26 mouse cellular contexts compared by ENCODE assay signal in genomic region chr1:130826448-130826847, GRCm38 (mm10). TPM values are rescaled to one million over a fixed set of nuclear protein-coding genes. Genes with fewer than 3 reads are reported as not detected.
DNase-seq lines count a peak whose midpoint lies in the region; ATAC-seq and TF ChIP-seq lines count a peak whose summit lies in the region.
"Had no signal": no experiment of that assay in that cellular context is flagged by ENCODE, and none has a peak within 500 bp of the region (broad histone marks: within the 10 kb centered on the region; RNA-seq: fewer than 3 reads in every experiment).

TSS of gene Pigr (plus strand) at chr1:130826684.

- no peaks in the 10 kb centered on the region for H3K79me3 ChIP-seq in C2C12 (ENCODE audit: low read depth)

- H3ac ChIP-seq in C2C12 (ENCODE audit: control insufficient read depth, insufficient read length, low read depth): no peak within 1 kb of the TSS

- H3K27me3 ChIP-seq in intestine, postnatal 0 days (replicated peaks; ENCODE audit: control insufficient read depth, insufficient read depth, low read length): no peaks in the 10 kb centered on the region
- no peaks in the 10 kb centered on the region for H3K27me3 ChIP-seq in intestine, embryonic 16.5 days (replicated peaks; ENCODE audit: control insufficient read depth, insufficient read depth, low read length)
- no peaks in the 10 kb centered on the region for H3K27me3 ChIP-seq in liver, adult 2 months (ENCODE audit: control insufficient read depth, insufficient read depth, low read length)
- H3K27me3 ChIP-seq in liver, embryonic 12.5 days (replicated peaks): no peaks in the 10 kb centered on the region
- peaks cover 45% of the 10 kb centered on the region for H3K27me3 ChIP-seq in C2C12 (ENCODE audit: control insufficient read depth, insufficient read depth, insufficient read length)
- H3K27me3 ChIP-seq: embryonic facial prominence, embryonic 15.5 days had no signal

- peak within 1 kb of the TSS; percentile 40 for H3K4me2 ChIP-seq in intestine, postnatal 0 days (replicated peaks; ENCODE audit: low read depth)
- no peak within 1 kb of the TSS for H3K4me2 ChIP-seq in intestine, embryonic 16.5 days (ENCODE audit: low read depth, low read length)
- no peak within 1 kb of the TSS for H3K4me2 ChIP-seq in liver, embryonic 12.5 days
- H3K4me2 ChIP-seq: embryonic facial prominence, embryonic 15.5 days; heart, embryonic 13.5 days had no signal

- TF ChIP-seq CTCF in intestine, postnatal 0 days (IDR thresholded peaks at IDR 0.05; ENCODE audit: low read depth): no peak
- no peak for TF ChIP-seq CTCF in liver, adult 2 months (IDR thresholded peaks at IDR 0.05; ENCODE audit: low read depth, low read length)
- TF ChIP-seq CTCF in C2C12 (IDR thresholded peaks at IDR 0.05; ENCODE audit: control insufficient read depth, insufficient read depth, insufficient read length): no peak

- 0 out of 2 replicates have a peak, but pooled peaks cover 10% of the 10 kb centered on the region for H3K4me1 ChIP-seq in intestine, postnatal 0 days (replicated peaks; ENCODE audit: control insufficient read depth, insufficient read depth, low read length)
- peaks cover 9% of the 10 kb centered on the region; the same call in 1 of the 2 replicates for H3K4me1 ChIP-seq in intestine, embryonic 16.5 days (ENCODE audit: control insufficient read depth, insufficient read depth, low read length)
- H3K4me1 ChIP-seq in liver, adult 2 months (ENCODE audit: control insufficient read depth, insufficient read depth, low read length): peaks cover 36% of the 10 kb centered on the region
- peaks cover 8% of the 10 kb centered on the region for H3K4me1 ChIP-seq in liver, embryonic 12.5 days
- H3K4me1 ChIP-seq: embryonic facial prominence, embryonic 15.5 days; forebrain, embryonic 10.5 days had no signal

- no peaks in the 10 kb centered on the region for H3K9me3 ChIP-seq in intestine, postnatal 0 days (ENCODE audit: control insufficient read depth)
- H3K9me3 ChIP-seq in intestine, embryonic 16.5 days (ENCODE audit: control insufficient read depth, low read length): no peaks in the 10 kb centered on the region
- no peaks in the 10 kb centered on the region for H3K9me3 ChIP-seq in liver, embryonic 12.5 days (replicated peaks)
- H3K9me3 ChIP-seq: embryonic facial prominence, embryonic 15.5 days; forebrain, embryonic 10.5 days; heart, embryonic 13.5 days had no signal

- no peak for TF ChIP-seq POLR2A in liver, adult 2 months (IDR thresholded peaks at IDR 0.05; ENCODE audit: extremely low read depth, insufficient read depth, low read length)

- peaks cover 17% of the 10 kb centered on the region for H3K79me2 ChIP-seq in liver, adult 2 months (ENCODE audit: control insufficient read depth, insufficient read depth, low read length)
- H3K79me2 ChIP-seq in C2C12 (ENCODE audit: control insufficient read depth, insufficient read depth): no peaks in the 10 kb centered on the region

- H3K27ac ChIP-seq in intestine, postnatal 0 days (ENCODE audit: low read depth, low read length): no peak within 1 kb of the TSS
- no peak within 1 kb of the TSS for H3K27ac ChIP-seq in intestine, embryonic 16.5 days (ENCODE audit: low read length)
- H3K27ac ChIP-seq in liver, adult 2 months (replicated peaks; ENCODE audit: insufficient read depth, low read depth, low read length): peak within 1 kb of the TSS; percentile 96
- no peak within 1 kb of the TSS for H3K27ac ChIP-seq in liver, embryonic 12.5 days
- H3K27ac ChIP-seq: embryonic facial prominence, embryonic 15.5 days; forebrain, embryonic 10.5 days; gastrocnemius, adult 2 months; heart, embryonic 13.5 days had no signal

- no peak within 1 kb of the TSS for H3K9ac ChIP-seq in intestine, postnatal 0 days (ENCODE audit: low read depth, low read length)
- H3K9ac ChIP-seq in intestine, embryonic 16.5 days (ENCODE audit: low read depth, low read length): no peak within 1 kb of the TSS
- peak within 1 kb of the TSS; percentile 83 for H3K9ac ChIP-seq in liver, adult 2 months (ENCODE audit: low read depth, low read length)
- no peak within 1 kb of the TSS for H3K9ac ChIP-seq in liver, embryonic 12.5 days
- H3K9ac ChIP-seq: embryonic facial prominence, embryonic 15.5 days; heart, embryonic 13.5 days had no signal

- DNase-seq in liver, adult 2 months (ENCODE audit: extremely low read depth, low read depth, low spot score): peak; percentile 89
- DNase-seq in ZHBTc4 (ENCODE audit: low read depth, low spot score): peak; percentile 28
- DNase-seq in thymus, postnatal 25 days: no peak
- no peak for DNase-seq in thymus, postnatal 0 days (ENCODE audit: low spot score)
- DNase-seq: adrenal gland, postnatal 10 days; B cell, adult 2 months; cerebellum, adult 11 months; cerebellum, adult 8-10 months; cerebellum, postnatal 14 days; embryo, embryonic 11 days; gastrocnemius, adult 2 months; gastrocnemius, postnatal 25 days; heart, adult 11 months; heart, postnatal 36 days had no signal

- peak within 1 kb of the TSS; percentile 11; the same call in 1 of the 2 replicates for H3K4me3 ChIP-seq in intestine, postnatal 0 days (ENCODE audit: low read depth, low read length)
- H3K4me3 ChIP-seq in intestine, embryonic 16.5 days (ENCODE audit: low read length): no peak within 1 kb of the TSS
- H3K4me3 ChIP-seq in liver, adult 2 months (ENCODE audit: insufficient read depth, low read depth, low read length): peak within 1 kb of the TSS; percentile 72
- no peak within 1 kb of the TSS for H3K4me3 ChIP-seq in liver, embryonic 12.5 days
- no peak within 1 kb of the TSS for H3K4me3 ChIP-seq in C2C12 (ENCODE audit: insufficient read depth, poor library complexity, severe bottlenecking)
- H3K4me3 ChIP-seq: embryonic facial prominence, embryonic 15.5 days; erythroblast, embryonic 14.5 days; forebrain, embryonic 10.5 days; gastrocnemius, adult 2 months; heart, embryonic 13.5 days had no signal

- 66% methylated on average over 5 of the region's 5 CpGs for WGBS in intestine, postnatal 0 days
- WGBS in intestine, embryonic 16.5 days: 81% methylated on average over 5 of the region's 5 CpGs
- 57% methylated on average over 5 of the region's 5 CpGs for WGBS in liver, adult 2 months
- 70% methylated on average over 5 of the region's 5 CpGs for WGBS in liver, embryonic 12.5 days (ENCODE audit: insufficient replicate concordance)

- peak; percentile 52 for ATAC-seq in intestine, postnatal 0 days
- ATAC-seq in intestine, embryonic 16.5 days: no peak
- ATAC-seq in liver, embryonic 12.5 days: no peak
- ATAC-seq: forebrain, embryonic 14.5 days had no signal

- H3K36me3 ChIP-seq in intestine, postnatal 0 days (ENCODE audit: control insufficient read depth, insufficient read depth): no peaks in the 10 kb centered on the region
- no peaks in the 10 kb centered on the region for H3K36me3 ChIP-seq in intestine, embryonic 16.5 days (ENCODE audit: control insufficient read depth, insufficient read depth, low read length)
- no peaks in the 10 kb centered on the region for H3K36me3 ChIP-seq in liver, adult 2 months (ENCODE audit: control insufficient read depth, insufficient read depth, low read length)
- no peaks in the 10 kb centered on the region for H3K36me3 ChIP-seq in liver, embryonic 12.5 days
- no peaks in the 10 kb centered on the region for H3K36me3 ChIP-seq in C2C12 (ENCODE audit: control insufficient read depth, insufficient read depth)
- H3K36me3 ChIP-seq: embryonic facial prominence, embryonic 15.5 days; forebrain, embryonic 10.5 days; heart, embryonic 13.5 days had no signal

TF ChIP-seq in C2C12, 6 proteins besides CTCF, POLR2A, EP300 and RAD21:
- peak; percentile 21 for TF ChIP-seq USF1 (IDR thresholded peaks at IDR 0.05; ENCODE audit: low read depth)
- TF ChIP-seq FOSL1 (IDR thresholded peaks at IDR 0.05; ENCODE audit: insufficient read depth, low read length, poor library complexity, severe bottlenecking): no peak

RNA-seq across cellular contexts. Expression of gene Pigr, which starts in this region (rescaled TPM):
- 14.0 and 15.1 TPM in 2 replicates for polyA plus RNA-seq in intestine, postnatal 0 days (2015; fragmentation: Nextera tagmentation; extraction: Ambion mirVana)
- polyA plus RNA-seq in intestine, embryonic 16.5 days (2015; fragmentation: Nextera tagmentation; extraction: Ambion mirVana): 3.9 and 4.9 TPM in 2 replicates
- 482 and 517 TPM in 2 replicates for total RNA-seq in liver, adult 2 months (2014; rRNA removed)
- 579 and 633 TPM in 2 replicates for polyA plus RNA-seq in liver, adult 2 months (2012; rRNA removed)
- polyA plus RNA-seq in liver, embryonic 12.5 days (2016; fragmentation: Nextera tagmentation; extraction: Ambion mirVana): 0.11 and 0.13 TPM in 2 replicates
- polyA plus RNA-seq in C2C12 (2012; fragmentation: generic; extraction: Trizol): not detected
- 0.18 and 0.31 TPM in 2 replicates for polyA plus RNA-seq in thymus, postnatal 0 days (2015; fragmentation: Nextera tagmentation; extraction: Ambion mirVana)
- total RNA-seq: common myeloid progenitor, adult 5-6 weeks; gastrocnemius, adult 2 months; gastrocnemius, postnatal 25 days; heart, postnatal 36 days had no signal
- polyA plus RNA-seq: embryonic facial prominence, embryonic 11.5 days; forebrain, embryonic 10.5 days; forebrain, embryonic 14.5 days; heart, embryonic 13.5 days; hindbrain, embryonic 11.5 days had no signal

Comparison
In these comparisons a context has a peak if more than half of its experiments do, and no peak if none do; other contexts are left out.
1. RNA of gene Pigr (polyA plus RNA-seq): 579 to 633 TPM in liver, adult 2 months; 14.0 to 15.1 TPM in intestine, postnatal 0 days, 3.9 to 4.9 TPM in intestine, embryonic 16.5 days, 0.18 to 0.31 TPM in thymus, postnatal 0 days, 0.11 to 0.13 TPM in liver, embryonic 12.5 days and not detected in C2C12 (single experiment); every median in the first group is over 10 times any median in the second.
2. H3K4me3 ChIP-seq: peak in intestine, postnatal 0 days (single experiment) and liver, adult 2 months (single experiment); none in intestine, embryonic 16.5 days (single experiment), liver, embryonic 12.5 days (single experiment) and C2C12 (single experiment).
3. DNase-seq: peak in liver, adult 2 months (single experiment) and ZHBTc4 (single experiment); none in thymus, postnatal 25 days (single experiment) and thymus, postnatal 0 days (single experiment).